Mouse (Mus musculus) liver, adult (tissue): Measurements from ENCODE around the gene Msantd4.

Source experiments
- GATA4 ChIP-seq: IDR thresholded peaks from 2 replicates; pipeline ENCODE4 v1.6.1; 2014; ENCODE audit warnings: mild to moderate bottlenecking, low read length; ENCODE audit not compliant: insufficient replicate concordance

Msantd4 gene

DNA sequence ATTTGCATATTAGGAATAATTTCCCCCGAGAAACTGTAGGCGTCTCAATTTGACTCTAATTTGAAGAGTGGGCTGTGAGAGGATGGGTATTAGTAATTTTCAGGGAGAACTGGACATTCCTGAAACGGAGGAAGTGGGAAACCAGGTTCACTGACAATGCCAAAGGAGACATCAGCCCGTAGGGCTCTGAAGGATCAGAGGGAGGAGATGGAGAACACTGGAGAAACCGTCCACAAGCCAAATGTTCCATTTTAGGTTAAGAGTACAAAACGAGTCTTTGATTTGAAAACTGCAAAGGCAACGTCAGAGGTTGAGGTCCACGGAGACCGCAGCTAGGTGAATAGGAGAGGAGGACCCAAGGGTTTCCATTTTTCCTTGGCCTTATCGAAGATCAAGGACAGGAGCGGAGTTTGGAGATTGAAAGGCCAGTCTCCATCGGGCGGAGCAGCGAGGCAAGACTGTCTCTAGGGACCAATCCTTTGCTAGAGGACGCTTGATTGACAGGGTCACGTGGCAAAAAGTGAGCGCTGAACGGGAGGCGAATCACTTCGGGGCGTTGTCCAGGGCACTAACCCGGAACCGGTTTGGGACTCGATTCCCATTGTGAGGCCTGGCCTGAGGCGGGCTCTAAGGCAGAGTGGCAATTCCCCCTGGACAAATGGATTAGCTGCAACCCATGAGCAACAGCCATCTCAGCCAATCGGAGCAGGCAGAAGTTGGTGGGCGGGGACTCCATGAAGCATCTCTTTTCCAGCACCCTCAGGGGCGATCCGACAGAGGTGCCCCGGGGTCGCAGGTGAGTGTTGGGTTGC, at the start of gene Msantd4:
Gene Msantd4, plus strand, starts transcription at position 735 of the 812 bp plus-strand sequence.
- TF ChIP-seq GATA4: no peak

DNA sequence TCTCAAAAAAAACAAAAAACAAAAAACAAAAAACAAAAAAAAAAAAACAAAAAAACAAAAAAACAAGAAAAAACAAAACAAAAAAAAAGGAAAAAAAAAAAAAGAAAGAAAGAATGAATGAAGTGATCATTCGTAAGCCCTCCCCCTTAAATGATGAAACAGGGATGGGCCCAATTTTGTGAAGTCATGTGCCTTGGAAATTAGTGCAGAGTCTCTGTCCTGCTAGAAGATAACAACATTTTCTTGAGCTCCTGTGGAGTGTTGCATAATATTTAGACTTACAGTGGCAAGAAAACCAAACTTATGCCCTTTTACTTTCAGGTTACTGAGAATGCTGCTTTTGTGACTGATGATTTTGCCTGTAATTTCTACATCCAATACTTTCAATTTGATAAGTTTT, 23.2 kb upstream of the Msantd4 start:
- no peak for TF ChIP-seq GATA4

DNA sequence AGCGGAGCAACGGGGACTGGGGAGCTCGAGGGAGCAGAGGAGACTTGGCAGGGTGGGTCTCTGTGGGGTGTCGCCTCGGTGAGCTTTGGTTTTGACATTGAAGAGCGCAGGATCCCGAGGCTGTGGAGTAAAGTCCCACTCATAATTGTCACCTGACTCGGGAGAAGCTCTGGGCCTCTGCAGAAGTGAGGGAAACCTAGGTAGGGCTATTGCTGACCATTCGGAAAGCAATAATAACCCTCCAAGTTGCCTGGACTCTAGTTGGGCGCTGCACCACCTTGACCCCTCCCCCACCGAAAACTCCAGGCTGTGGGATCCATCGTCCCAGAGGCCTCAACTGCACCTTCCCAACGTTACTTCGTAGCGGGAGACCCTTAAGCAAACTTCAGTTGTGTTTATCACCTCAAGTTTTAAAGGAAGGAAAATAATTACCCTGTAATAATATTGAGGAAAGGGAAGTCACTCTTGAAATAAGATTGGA, 318 bp downstream of the Msantd4 start:
- TF ChIP-seq GATA4: no peak
